Comparison of ENCODE assay signal across 15 mouse cellular contexts in the genomic region with DNA sequence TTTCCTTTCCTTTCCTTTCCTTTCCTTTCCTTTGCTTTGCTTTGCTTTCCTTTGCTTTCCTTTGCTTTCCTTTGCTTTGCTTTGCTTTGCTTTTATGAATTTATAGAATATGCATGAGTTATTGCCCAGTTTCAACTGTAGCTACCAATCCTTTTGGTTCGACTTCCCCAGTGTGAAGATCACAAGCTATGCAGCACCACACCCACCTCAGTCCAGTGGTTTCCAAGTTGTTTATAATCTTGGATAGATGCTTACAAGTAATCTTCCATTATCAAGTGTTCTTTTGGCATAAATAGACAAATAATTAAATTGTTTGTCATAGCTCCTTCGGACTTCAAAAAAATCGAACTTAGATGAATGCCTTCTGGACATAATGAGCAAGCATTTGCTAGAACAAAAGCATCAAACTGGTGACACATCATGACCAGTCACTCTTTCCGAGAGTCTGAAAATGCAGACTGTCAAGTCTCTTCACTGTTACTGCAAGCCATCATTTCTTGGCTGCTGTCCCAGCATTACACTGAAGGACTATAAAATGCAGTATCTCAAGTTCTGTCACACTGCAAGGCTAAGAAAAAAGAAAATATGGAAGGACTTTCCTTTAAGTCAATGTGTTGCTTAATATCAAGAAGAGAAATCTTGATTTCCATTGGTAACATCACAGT.
DNase-seq lines count a peak whose midpoint lies in the region; ATAC-seq and TF ChIP-seq lines count a peak whose summit lies in the region.
"Had no signal": no experiment of that assay in that cellular context is flagged by ENCODE, and none has a peak within 500 bp of the region (broad histone marks: within the 10 kb centered on the region; RNA-seq: fewer than 3 reads in every experiment).

No protein-coding gene starts in this region.

- no peak for TF ChIP-seq CTCF in C2C12 (IDR thresholded peaks at IDR 0.05; ENCODE audit: control insufficient read depth, insufficient read depth, insufficient read length)

- no peak for ATAC-seq in embryonic facial prominence, embryonic 14.5 days (ENCODE audit: low read depth)
- ATAC-seq in limb, embryonic 14.5 days (ENCODE audit: low FRiP score, low read depth): no peak

- no peak overlapping the region for H3K4me2 ChIP-seq in embryonic facial prominence, embryonic 14.5 days (ENCODE audit: low read depth, low read length)
- no peak overlapping the region for H3K4me2 ChIP-seq in limb, embryonic 14.5 days (replicated peaks; ENCODE audit: low read depth, low read length, severe bottlenecking)
- H3K4me2 ChIP-seq: limb, embryonic 15.5 days; stomach, embryonic 15.5 days had no signal

- DNase-seq in embryonic facial prominence, embryonic 14.5 days (ENCODE audit: low spot score): peak; percentile 35
- DNase-seq in embryonic facial prominence, embryonic 10.5 days (ENCODE audit: low spot score): no peak
- DNase-seq in limb, embryonic 14.5 days (ENCODE audit: low spot score): peak; percentile 32
- DNase-seq in limb, embryonic 10.5 days (ENCODE audit: low spot score): no peak
- peak; percentile 62 to 64 for DNase-seq in adrenal gland, postnatal 36 days
- no peak for DNase-seq in thymus, postnatal 36 days
- DNase-seq in spleen, postnatal 10 days (ENCODE audit: low spot score in 2 of 2): no peak
- DNase-seq: B cell, adult 2 months; gastrocnemius, postnatal 36 days; right cerebral cortex, adult 18-20 months had no signal

- no peak for TF ChIP-seq POLR2A in limb, embryonic 14.5 days (IDR thresholded peaks at IDR 0.05; ENCODE audit: borderline replicate concordance, extremely low read depth, insufficient read depth, insufficient read length)

- H3K79me2 ChIP-seq in C2C12 (ENCODE audit: control insufficient read depth, insufficient read depth): no peaks in the 10 kb centered on the region

- H3K4me1 ChIP-seq in embryonic facial prominence, embryonic 14.5 days (ENCODE audit: control insufficient read depth, insufficient read depth, low read length): no peaks in the 10 kb centered on the region
- no peaks in the 10 kb centered on the region for H3K4me1 ChIP-seq in embryonic facial prominence, embryonic 10.5 days
- H3K4me1 ChIP-seq in limb, embryonic 14.5 days (ENCODE audit: control insufficient read depth, insufficient read depth, low read length): no peaks in the 10 kb centered on the region
- no peaks in the 10 kb centered on the region for H3K4me1 ChIP-seq in limb, embryonic 10.5 days
- H3K4me1 ChIP-seq: limb, embryonic 15.5 days; stomach, embryonic 15.5 days had no signal

- 69% methylated on average over 4 of the region's 4 CpGs for WGBS in embryonic facial prominence, embryonic 14.5 days
- WGBS in embryonic facial prominence, embryonic 10.5 days: 83% methylated on average over 4 of the region's 4 CpGs
- 75% methylated on average over 4 of the region's 4 CpGs for WGBS in limb, embryonic 14.5 days
- 82% methylated on average over 4 of the region's 4 CpGs for whole genome bisulfite sequencing in limb, embryonic 10.5 days

- no peak overlapping the region for H3K9ac ChIP-seq in embryonic facial prominence, embryonic 14.5 days (ENCODE audit: low read depth, low read length)
- H3K9ac ChIP-seq in limb, embryonic 14.5 days (ENCODE audit: low read depth, low read length, severe bottlenecking): no peak overlapping the region
- H3K9ac ChIP-seq: limb, embryonic 15.5 days; stomach, embryonic 15.5 days had no signal

- no peaks in the 10 kb centered on the region for H3K36me3 ChIP-seq in embryonic facial prominence, embryonic 14.5 days (ENCODE audit: control insufficient read depth, insufficient read depth, low read length)
- no peaks in the 10 kb centered on the region for H3K36me3 ChIP-seq in embryonic facial prominence, embryonic 10.5 days (replicated peaks)
- no peaks in the 10 kb centered on the region for H3K36me3 ChIP-seq in limb, embryonic 14.5 days (ENCODE audit: control insufficient read depth, insufficient read depth, low read length)
- no peaks in the 10 kb centered on the region for H3K36me3 ChIP-seq in limb, embryonic 10.5 days
- H3K36me3 ChIP-seq in C2C12 (ENCODE audit: control insufficient read depth, insufficient read depth): no peaks in the 10 kb centered on the region
- H3K36me3 ChIP-seq: limb, embryonic 15.5 days; stomach, embryonic 15.5 days had no signal

- no peaks in the 10 kb centered on the region for H3K79me3 ChIP-seq in C2C12 (ENCODE audit: low read depth)

- no peak overlapping the region for H3K4me3 ChIP-seq in embryonic facial prominence, embryonic 14.5 days (ENCODE audit: low read depth, low read length)
- H3K4me3 ChIP-seq in embryonic facial prominence, embryonic 10.5 days: no peak overlapping the region
- H3K4me3 ChIP-seq in limb, embryonic 14.5 days (replicated peaks; ENCODE audit: low read length): no peak overlapping the region
- H3K4me3 ChIP-seq in limb, embryonic 10.5 days: no peak overlapping the region
- H3K4me3 ChIP-seq in C2C12 (ENCODE audit: insufficient read depth, poor library complexity, severe bottlenecking): no peak overlapping the region
- H3K4me3 ChIP-seq: erythroblast, embryonic 14.5 days; limb, embryonic 15.5 days; stomach, embryonic 15.5 days had no signal

- H3ac ChIP-seq in C2C12 (ENCODE audit: control insufficient read depth, insufficient read length, low read depth): no peak overlapping the region

- H3K9me3 ChIP-seq in embryonic facial prominence, embryonic 14.5 days (ENCODE audit: control insufficient read depth, low read length): no peaks in the 10 kb centered on the region
- no peaks in the 10 kb centered on the region; the same call in 1 of the 2 replicates for H3K9me3 ChIP-seq in embryonic facial prominence, embryonic 10.5 days
- H3K9me3 ChIP-seq in limb, embryonic 14.5 days (ENCODE audit: control insufficient read depth, low read length): no peaks in the 10 kb centered on the region
- no peaks in the 10 kb centered on the region for H3K9me3 ChIP-seq in limb, embryonic 10.5 days (replicated peaks)
- H3K9me3 ChIP-seq: limb, embryonic 15.5 days; stomach, embryonic 15.5 days had no signal

- H3K27ac ChIP-seq in embryonic facial prominence, embryonic 14.5 days (replicated peaks; ENCODE audit: low read depth, low read length): no peak overlapping the region
- no peak overlapping the region for H3K27ac ChIP-seq in embryonic facial prominence, embryonic 10.5 days (replicated peaks)
- H3K27ac ChIP-seq in limb, embryonic 14.5 days (replicated peaks; ENCODE audit: low read depth, low read length): no peak overlapping the region
- H3K27ac ChIP-seq in limb, embryonic 10.5 days: no peak overlapping the region
- H3K27ac ChIP-seq: limb, embryonic 15.5 days; macrophage; stomach, embryonic 15.5 days had no signal

- H3K27me3 ChIP-seq in embryonic facial prominence, embryonic 14.5 days (replicated peaks; ENCODE audit: control insufficient read depth, insufficient read depth, low read length): no peaks in the 10 kb centered on the region
- H3K27me3 ChIP-seq in embryonic facial prominence, embryonic 10.5 days (replicated peaks; ENCODE audit: low read depth, poor library complexity, severe bottlenecking): no peaks in the 10 kb centered on the region
- no peaks in the 10 kb centered on the region for H3K27me3 ChIP-seq in limb, embryonic 14.5 days (ENCODE audit: control insufficient read depth, insufficient read depth, low read length)
- no peaks in the 10 kb centered on the region for H3K27me3 ChIP-seq in limb, embryonic 10.5 days (ENCODE audit: low read depth, poor library complexity, severe bottlenecking)
- no peaks in the 10 kb centered on the region for H3K27me3 ChIP-seq in C2C12 (ENCODE audit: control insufficient read depth, insufficient read depth, insufficient read length)
- H3K27me3 ChIP-seq: limb, embryonic 15.5 days; stomach, embryonic 15.5 days had no signal

TF ChIP-seq in C2C12, 6 proteins besides CTCF, POLR2A, EP300 and RAD21:
- no peak for TF ChIP-seq MYOD1 (IDR thresholded peaks at IDR 0.05; ENCODE audit: control insufficient read depth, insufficient read length, low read depth)
- peak; percentile 8 for TF ChIP-seq CEBPB (IDR thresholded peaks at IDR 0.05; ENCODE audit: low read depth)
- TF ChIP-seq MAX (IDR thresholded peaks at IDR 0.05): no peak
- TF ChIP-seq FOSL1 (IDR thresholded peaks at IDR 0.05; ENCODE audit: insufficient read depth, low read length, poor library complexity, severe bottlenecking): peak; percentile 42
- TF ChIP-seq MYOG (IDR thresholded peaks at IDR 0.05; ENCODE audit: control insufficient read depth, extremely low read depth, insufficient read length): no peak
- no peak for TF ChIP-seq USF1 (IDR thresholded peaks at IDR 0.05; ENCODE audit: low read depth)

Comparison
In these comparisons a context has a peak if more than half of its experiments do, and no peak if none do; other contexts are left out.
1. DNase-seq: peak in embryonic facial prominence, embryonic 14.5 days (single experiment), limb, embryonic 14.5 days (single experiment) and adrenal gland, postnatal 36 days (2 of 2); none in embryonic facial prominence, embryonic 10.5 days (single experiment), limb, embryonic 10.5 days (single experiment), thymus, postnatal 36 days (0 of 2) and spleen, postnatal 10 days (0 of 2).